Mouse (Mus musculus) bone marrow macrophage, adult 2 months (primary cell): Measurements from ENCODE around the gene Prss44.

ENCODE experiments used
- CTCF ChIP-seq: IDR thresholded peaks from 2 replicates; pipeline ENCODE4 v1.5.1; 2012; ENCODE audit warnings: low read depth, mild to moderate bottlenecking, low read length, moderate library complexity
- POLR2A ChIP-seq: IDR thresholded peaks from 2 replicates; pipeline ENCODE4 v1.6.1; 2012; ENCODE audit warnings: mild to moderate bottlenecking, low read depth, low read length, borderline replicate concordance

- TF ChIP-seq CTCF: no peak
- TF ChIP-seq POLR2A: no peak
Observed at GRCm38 (mm10) chr9:110834961-110835360, 21.2 kb downstream of the Prss44 start.
